Mouse (Mus musculus) forebrain, embryonic 16.5 days (tissue): ENCODE measurements around the gene Mfsd7a. TPM values are rescaled to one million over a fixed set of nuclear protein-coding genes. Genes with fewer than 3 reads are reported as not detected.
A peak's percentile ranks its signal among the peaks of the same experiment; 100 is the strongest.

ENCODE experiments used
- ATAC-seq: fragments of 200-750 bp; cut with Nextera tagmentation; 2 replicates; pipeline ENCODE4 v1.8.0; 2017; ENCODE audit warnings: mild to moderate bottlenecking, moderate library complexity
- H3K27ac ChIP-seq: fragments of 300-500 bp; sonication (generic); 2 replicates; pipeline ENCODE4 v1.5.1; 2014; ENCODE audit warnings: low read length, control low read depth
- H3K27me3 ChIP-seq: fragments of 300-500 bp; sonication (generic); replicated peaks from 2 replicates; pipeline ENCODE4 v1.6.1; 2014; ENCODE audit warnings: low read length; ENCODE audit not compliant: control insufficient read depth, insufficient read depth
- H3K36me3 ChIP-seq: fragments of 300-500 bp; sonication (generic); 2 replicates; pipeline ENCODE4 v1.6.1; 2014; ENCODE audit not compliant: control insufficient read depth, insufficient read depth
- H3K4me1 ChIP-seq: fragments of 300-500 bp; sonication (generic); replicated peaks from 2 replicates; pipeline ENCODE4 v1.6.1; 2014; ENCODE audit warnings: low read length; ENCODE audit not compliant: control insufficient read depth, insufficient read depth
- H3K4me2 ChIP-seq: fragments of 300-500 bp; sonication (generic); 2 replicates; pipeline ENCODE4 v1.6.1; 2014; ENCODE audit warnings: mild to moderate bottlenecking, low read length, control low read depth
- H3K4me3 ChIP-seq: fragments of 300-500 bp; sonication (generic); replicated peaks from 2 replicates; pipeline ENCODE4 v1.5.1; 2014; ENCODE audit warnings: mild to moderate bottlenecking, low read length, control low read depth
- H3K9ac ChIP-seq: fragments of 300-500 bp; sonication (generic); replicated peaks from 2 replicates; pipeline ENCODE4 v1.6.1; 2014; ENCODE audit warnings: low read depth, low read length, control low read depth
- H3K9me3 ChIP-seq: fragments of 300-500 bp; sonication (generic); 2 replicates; pipeline ENCODE4 v1.6.1; 2016; ENCODE audit warnings: low read length; ENCODE audit not compliant: control insufficient read depth
- WGBS: fragments of 180-500 bp; shearing (Covaris S2); extraction: QIAGEN DNeasy Blood & Tissue Kit; methylation state at CpG from one replicate; pipeline ENCODE4 v1.1.7; 2014; 5-methylcytosine and 5-hydroxymethylcytosine counted together
- polyA plus RNA-seq: library from polyadenylated mRNA; unstranded; fragments of >200 nt; fragmentation: Nextera tagmentation; extraction: Ambion mirVana; gene quantifications from 2 replicates; pipeline ENCODE4 v1.2.1, GENCODE M21; 2015

Mfsd7a gene
- polyA plus RNA-seq, 1 experiment from 2014 or later: 0.08 TPM

- Histone ChIP-seq H3K9ac (peak overlapping the region; percentile 91), H3K4me1 (peaks cover 53% of the 10 kb centered on the region), H3K27me3 (peaks cover 9% of the 10 kb centered on the region), H3K9me3 (no peaks in the 10 kb centered on the region), H3K4me2 (peak overlapping the region; percentile 99), H3K27ac (no peak overlapping the region), H3K36me3 (no peaks in the 10 kb centered on the region), H3K4me3 (peak overlapping the region; percentile 66)
- no peak for ATAC-seq
- WGBS: 45% methylated on average over 4 of the region's 4 CpGs
Measured at GRCm38 (mm10) chr5:108462446-108462845, 13.8 kb upstream of the Mfsd7a start.

- Histone ChIP-seq H3K4me3 (peak within 1 kb of the TSS; percentile 66), H3K9me3 (no peaks in the 10 kb centered on the region), H3K9ac (peak within 1 kb of the TSS; percentile 91), H3K4me2 (peak within 1 kb of the TSS; percentile 99), H3K27ac (peak within 1 kb of the TSS; percentile 84), H3K27me3 (peaks cover 9% of the 10 kb centered on the region), H3K36me3 (no peaks in the 10 kb centered on the region), H3K4me1 (peaks cover 45% of the 10 kb centered on the region)
- WGBS: under 1% methylated on average over 56 of the region's 62 CpGs
- peak; percentile 97 for ATAC-seq
Measured at GRCm38 (mm10) chr5:108461082-108462065, 12.7 kb upstream of the Mfsd7a start, which contains the start of gene Pcgf3. Gene Pcgf3, plus strand, starts transcription at chr5:108461232.

GRCm38 (mm10) chr5:108460461-108460860 is 11.8 kb upstream of the Mfsd7a start:
- peaks cover 37% of the 10 kb centered on the region for H3K4me1 ChIP-seq
- peak overlapping the region; percentile 66 for H3K4me3 ChIP-seq
- WGBS: 52% methylated on average over 6 of the region's 6 CpGs
- no peak overlapping the region for H3K27ac ChIP-seq
- H3K4me2 ChIP-seq: peak overlapping the region; percentile 75
- H3K27me3 ChIP-seq: peaks cover 9% of the 10 kb centered on the region
- peak overlapping the region; percentile 58 for H3K9ac ChIP-seq
- ATAC-seq: peak; percentile 7; the same call in 1 of the 2 replicates
- no peaks in the 10 kb centered on the region for H3K36me3 ChIP-seq
- H3K9me3 ChIP-seq: no peaks in the 10 kb centered on the region

- Histone ChIP-seq H3K4me1 (peaks cover 23% of the 10 kb centered on the region), H3K27ac (no peak overlapping the region), H3K9me3 (no peaks in the 10 kb centered on the region), H3K36me3 (no peaks in the 10 kb centered on the region), H3K4me2 (no peak overlapping the region), H3K4me3 (no peak overlapping the region), H3K9ac (no peak overlapping the region), H3K27me3 (peaks cover 9% of the 10 kb centered on the region)
- 74% methylated on average over 2 of the region's 2 CpGs for WGBS
- no peak for ATAC-seq
Measured at GRCm38 (mm10) chr5:108458706-108459105, 10.0 kb upstream of the Mfsd7a start.

GRCm38 (mm10) chr5:108454094-108454493 is 5.4 kb upstream of the Mfsd7a start:
- Histone ChIP-seq H3K36me3 (no peaks in the 10 kb centered on the region), H3K27me3 (peaks cover 13% of the 10 kb centered on the region), H3K4me2 (no peak overlapping the region), H3K27ac (no peak overlapping the region), H3K4me3 (no peak overlapping the region), H3K4me1 (no peaks in the 10 kb centered on the region), H3K9ac (no peak overlapping the region), H3K9me3 (no peaks in the 10 kb centered on the region)
- 45% methylated on average over 3 of the region's 3 CpGs for WGBS
- no peak for ATAC-seq

- H3K4me2 ChIP-seq: no peak overlapping the region
- H3K4me3 ChIP-seq: no peak overlapping the region
- H3K4me1 ChIP-seq: no peaks in the 10 kb centered on the region; the same call in 1 of the 2 replicates
- H3K9me3 ChIP-seq: no peaks in the 10 kb centered on the region
- ATAC-seq: no peak
- WGBS: 97% methylated on average over 1 of the region's 1 CpGs
- H3K36me3 ChIP-seq: no peaks in the 10 kb centered on the region
- H3K27ac ChIP-seq: no peak overlapping the region
- no peak overlapping the region for H3K9ac ChIP-seq
- H3K27me3 ChIP-seq: peaks cover 11% of the 10 kb centered on the region
Measured at GRCm38 (mm10) chr5:108452422-108452821, 3.7 kb upstream of the Mfsd7a start.

GRCm38 (mm10) chr5:108451611-108452010 is 2.9 kb upstream of the Mfsd7a start:
- no peak overlapping the region for H3K9ac ChIP-seq
- H3K9me3 ChIP-seq: no peaks in the 10 kb centered on the region
- H3K4me1 ChIP-seq: no peaks in the 10 kb centered on the region; the same call in 1 of the 2 replicates
- peaks cover 11% of the 10 kb centered on the region for H3K27me3 ChIP-seq
- ATAC-seq: no peak
- H3K4me3 ChIP-seq: no peak overlapping the region
- 88% methylated on average over 1 of the region's 1 CpGs for WGBS
- no peak overlapping the region for H3K27ac ChIP-seq
- H3K4me2 ChIP-seq: no peak overlapping the region
- no peaks in the 10 kb centered on the region for H3K36me3 ChIP-seq

- 78% methylated on average over 8 of the region's 8 CpGs for WGBS
Measured at GRCm38 (mm10) chr5:108450837-108451540, 2.3 kb upstream of the Mfsd7a start.

GRCm38 (mm10) chr5:108447857-108448256 is 834 bp downstream of the Mfsd7a start:
- Histone ChIP-seq H3K36me3 (no peaks in the 10 kb centered on the region), H3K4me2 (no peak overlapping the region), H3K27ac (no peak overlapping the region), H3K4me3 (no peak overlapping the region), H3K9ac (no peak overlapping the region), H3K27me3 (peaks cover 11% of the 10 kb centered on the region), H3K9me3 (no peaks in the 10 kb centered on the region), H3K4me1 (no peaks in the 10 kb centered on the region; the same call in 1 of the 2 replicates)
- no peak for ATAC-seq
- 90% methylated on average over 7 of the region's 7 CpGs for WGBS

More at GRCm38 (mm10) chr5:108450837-108451540, 2.3 kb upstream of the Mfsd7a start:
- Histone ChIP-seq H3K36me3 (no peaks in the 10 kb centered on the region), H3K4me3 (no peak overlapping the region), H3K9me3 (no peaks in the 10 kb centered on the region), H3K4me1 (no peaks in the 10 kb centered on the region; the same call in 1 of the 2 replicates), H3K27ac (no peak overlapping the region), H3K9ac (no peak overlapping the region), H3K27me3 (peaks cover 11% of the 10 kb centered on the region), H3K4me2 (no peak overlapping the region)
- ATAC-seq: no peak
